Mouse (Mus musculus) myocyte (in vitro differentiated cells): ENCODE results near the gene Dedd. TPM values are rescaled to one million over a fixed set of nuclear protein-coding genes. Genes with fewer than 3 reads are reported as not detected.
A peak's percentile ranks its signal among the peaks of the same experiment; 100 is the strongest.
"Not testable (repeated sequence)": the region's sequence is repeated elsewhere in the genome, so short reads cannot be mapped to it uniquely, and the experiment has no call there.

Experiments
- H3K27me3 ChIP-seq: one replicate; pipeline ENCODE4 v1.6.1; 2011; ENCODE audit not compliant: control insufficient read depth, insufficient read depth, insufficient read length
- H3K36me3 ChIP-seq: one replicate; pipeline ENCODE4 v1.6.1; 2011; ENCODE audit not compliant: control insufficient read depth, insufficient read depth
- H3K4me2 ChIP-seq: one replicate; pipeline ENCODE4 v1.6.1; 2011; ENCODE audit warnings: low read depth, control low read depth
- H3K4me3 ChIP-seq: one replicate; pipeline ENCODE4 v1.5.1; 2011; ENCODE audit warnings: mild to moderate bottlenecking, control low read depth, moderate library complexity
- H3K79me2 ChIP-seq: one replicate; pipeline ENCODE4 v1.6.1; 2011; ENCODE audit not compliant: control insufficient read depth, insufficient read depth
- H3ac ChIP-seq: one replicate; pipeline ENCODE4 v1.6.1; 2011; ENCODE audit not compliant: control insufficient read depth, insufficient read length
- CEBPB ChIP-seq: IDR thresholded peaks from 2 replicates; pipeline ENCODE4 v1.6.1; 2011; ENCODE audit warnings: mild to moderate bottlenecking, moderate library complexity; ENCODE audit not compliant: poor library complexity, insufficient read depth, severe bottlenecking
- E2F4 ChIP-seq: IDR thresholded peaks from one replicate; pipeline ENCODE4 v1.6.1; 2011; ENCODE audit warnings: mild to moderate bottlenecking, control low read depth, moderate library complexity; ENCODE audit not compliant: insufficient read depth
- MAX ChIP-seq: IDR thresholded peaks from one replicate; pipeline ENCODE4 v1.6.1; 2011; ENCODE audit warnings: low read depth, mild to moderate bottlenecking, control low read depth
- MYOD1 ChIP-seq, 3 experiments: IDR thresholded peaks; one replicate each; pipeline ENCODE4 v1.6.1; 2011; ENCODE audit warnings: control low read depth in 2 of 3, low read depth in 2 of 3, mild to moderate bottlenecking in 2 of 3, moderate library complexity in 1 of 3; ENCODE audit not compliant: insufficient read length in 2 of 3, control insufficient read depth in 1 of 3
- MYOG ChIP-seq, 3 experiments: IDR thresholded peaks; one replicate each; pipeline ENCODE4 v1.6.1; 2011; ENCODE audit warnings: control low read depth in 2 of 3, low read depth in 2 of 3, mild to moderate bottlenecking in 2 of 3; ENCODE audit not compliant: insufficient read length in 2 of 3, control insufficient read depth in 1 of 3, insufficient read depth in 1 of 3
- POLR2A ChIP-seq: IDR thresholded peaks from one replicate; pipeline ENCODE4 v1.6.1; 2011; ENCODE audit warnings: low read depth, mild to moderate bottlenecking, control low read depth, moderate library complexity; ENCODE audit not compliant: insufficient read length
- POLR2AphosphoS2 ChIP-seq: IDR thresholded peaks from one replicate; pipeline ENCODE4 v1.6.1; 2011; ENCODE audit warnings: low read depth, control low read depth; ENCODE audit not compliant: insufficient read length
- REST ChIP-seq: IDR thresholded peaks from one replicate; pipeline ENCODE4 v1.6.1; 2011; ENCODE audit warnings: mild to moderate bottlenecking, control low read depth, moderate library complexity; ENCODE audit not compliant: insufficient read depth, insufficient read length
- SRF ChIP-seq: IDR thresholded peaks from one replicate; pipeline ENCODE4 v1.6.1; 2011; ENCODE audit warnings: low read depth; ENCODE audit not compliant: control insufficient read depth, insufficient read length
- TCF12 ChIP-seq: IDR thresholded peaks from one replicate; pipeline ENCODE4 v1.6.1; 2011; ENCODE audit warnings: mild to moderate bottlenecking, control low read depth; ENCODE audit not compliant: poor library complexity, insufficient read depth, severe bottlenecking
- TCF3 ChIP-seq: IDR thresholded peaks from one replicate; pipeline ENCODE4 v1.6.1; 2011; ENCODE audit warnings: low read depth, control low read depth; ENCODE audit not compliant: insufficient read length
- USF1 ChIP-seq: IDR thresholded peaks from one replicate; pipeline ENCODE4 v1.6.1; 2011; ENCODE audit warnings: low read depth, mild to moderate bottlenecking, control low read depth, moderate library complexity
- polyA plus RNA-seq: library from polyadenylated mRNA; unstranded; fragments of >200 nt; fragmentation: generic; extraction: Trizol; gene quantifications from one replicate; pipeline ENCODE4 v1.2.1, GENCODE M21; 2012; ENCODE audit warnings: missing spikeins

Gene Dedd
- polyA plus RNA-seq, 1 experiment: 59.9 TPM

DNA sequence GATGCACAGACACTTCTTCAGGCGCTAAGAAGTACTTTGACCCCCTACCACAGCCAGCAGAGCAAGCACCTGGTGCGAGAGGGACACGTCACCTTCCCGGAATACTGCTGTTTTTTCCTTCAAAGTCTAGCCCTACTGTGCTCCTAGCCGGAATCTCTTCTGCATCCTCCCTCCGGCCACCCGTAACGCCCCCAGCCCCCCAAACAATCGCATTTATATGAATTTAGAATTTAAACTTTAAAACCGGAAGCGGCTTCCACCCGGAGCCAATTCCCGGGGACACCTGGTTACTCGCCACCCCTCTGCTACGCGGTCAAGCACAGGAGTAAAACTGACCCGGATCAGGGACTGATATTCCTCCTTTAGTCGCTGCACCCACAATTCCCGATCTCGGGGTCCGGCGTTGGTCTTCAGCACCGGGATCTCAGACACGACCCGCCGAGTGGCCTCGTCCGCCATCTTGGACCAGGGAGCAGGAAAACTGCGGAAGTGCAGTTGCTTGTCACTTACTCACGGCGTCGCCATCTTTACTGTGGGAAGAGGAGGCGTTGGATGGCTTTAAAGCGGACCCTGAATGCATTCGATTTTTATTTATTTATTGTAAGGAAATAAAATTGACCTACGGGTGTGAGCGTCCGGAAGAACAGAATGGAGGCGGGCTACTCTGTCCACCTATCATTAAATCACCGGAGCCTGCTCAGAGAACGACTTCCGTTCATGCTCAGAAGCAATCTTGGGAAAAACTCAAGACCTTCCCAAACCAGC lies 34.5 kb upstream of the Dedd start, which contains the start of gene Ufc1:
Ufc1 (minus strand) TSS at position 727 of the 765 bp plus-strand sequence.
- Histone ChIP-seq H3K4me2 (peak within 1 kb of the TSS; percentile 94), H3K36me3 (peaks cover 3% of the 10 kb centered on the region), H3K27me3 (no peaks in the 10 kb centered on the region), H3K79me2 (peaks cover 35% of the 10 kb centered on the region), H3K4me3 (peak within 1 kb of the TSS; percentile 88), H3ac (peak within 1 kb of the TSS; percentile 66)
- TF ChIP-seq SRF: no peak
- no peak for TF ChIP-seq MAX
- TF ChIP-seq POLR2A: peak; percentile 60
- no peak for TF ChIP-seq TCF12
- peak in 1 of 3 experiments; percentile 25 for TF ChIP-seq MYOD1 (IDR thresholded peaks at IDR 0.05; ENCODE audit: control insufficient read depth in 1 of 3, insufficient read length in 2 of 3, low read depth in 2 of 3)
- no peak for TF ChIP-seq USF1
- TF ChIP-seq POLR2AphosphoS2: peak; percentile 51
- TF ChIP-seq TCF3: no peak

DNA sequence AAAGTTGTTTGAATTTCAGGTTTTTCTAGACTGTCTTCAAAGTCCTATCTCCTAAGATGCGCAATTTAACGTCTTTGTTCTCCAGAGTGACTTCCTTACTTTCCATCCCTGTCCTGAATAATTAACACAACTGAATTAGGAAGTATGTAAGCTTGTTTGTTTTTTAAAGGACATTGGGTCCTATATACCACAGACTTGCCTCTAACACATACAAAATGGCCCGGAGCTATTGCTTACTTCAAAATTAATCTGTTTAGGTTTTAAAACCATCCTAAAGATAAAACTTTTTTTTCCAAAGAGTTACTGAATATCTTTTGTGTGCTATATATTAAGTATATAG lies 33.9 kb upstream of the Dedd start:
- no peak for TF ChIP-seq MAX
- Histone ChIP-seq H3ac (peak overlapping the region; percentile 66), H3K4me3 (peak overlapping the region; percentile 88), H3K27me3 (no peaks in the 10 kb centered on the region), H3K36me3 (no peaks in the 10 kb centered on the region), H3K4me2 (peak overlapping the region; percentile 63), H3K79me2 (peaks cover 35% of the 10 kb centered on the region)

GRCm38 (mm10) chr1:171298226-171298625 lies 30.7 kb upstream of the Dedd start:
- Histone ChIP-seq H3ac (no peak overlapping the region), H3K4me3 (no peak overlapping the region), H3K79me2 (peaks cover 11% of the 10 kb centered on the region), H3K27me3 (no peaks in the 10 kb centered on the region), H3K36me3 (no peaks in the 10 kb centered on the region), H3K4me2 (no peak overlapping the region)
- TF ChIP-seq TCF12: no peak
- TF ChIP-seq MAX: no peak
- no peak for TF ChIP-seq TCF3
- TF ChIP-seq E2F4: no peak
- TF ChIP-seq REST: no peak
- no peak for TF ChIP-seq USF1

- H3K36me3 ChIP-seq, H3K4me2 ChIP-seq, H3ac ChIP-seq, H3K27me3 ChIP-seq, H3K4me3 ChIP-seq, H3K79me2 ChIP-seq: not testable (repeated sequence)
Observed at GRCm38 (mm10) chr1:171306157-171306556, 22.8 kb upstream of the Dedd start.

DNA sequence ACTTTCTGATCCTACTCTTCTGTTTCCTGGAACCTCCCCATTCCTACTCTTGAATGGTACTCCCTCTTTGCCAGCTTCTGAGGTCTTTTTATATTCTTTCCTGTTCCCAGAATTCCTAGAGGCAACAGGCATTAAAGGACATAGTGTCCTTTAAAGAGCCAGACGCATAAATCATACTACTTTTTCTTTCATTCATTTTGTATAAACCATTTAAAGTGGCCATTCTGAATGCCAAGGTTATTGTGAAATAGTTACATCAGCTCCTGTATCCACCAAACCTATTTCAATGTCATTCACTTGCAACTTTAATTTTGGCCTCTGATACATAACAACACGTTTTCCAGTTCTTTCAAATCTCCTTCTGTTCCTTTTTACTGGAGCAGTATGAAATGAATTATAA lies 19.6 kb upstream of the Dedd start:
- H3K36me3 ChIP-seq: no peaks in the 10 kb centered on the region
- H3K4me2 ChIP-seq: no peak overlapping the region
- TF ChIP-seq TCF12 (no peak), E2F4 (no peak), POLR2A (no peak), SRF (no peak), CEBPB (peak; percentile 74; the same call in 1 of the 2 replicates), REST (no peak)
- no peaks in the 10 kb centered on the region for H3K27me3 ChIP-seq
- no peak overlapping the region for H3ac ChIP-seq
- no peak overlapping the region for H3K4me3 ChIP-seq
- H3K79me2 ChIP-seq: no peaks in the 10 kb centered on the region

DNA sequence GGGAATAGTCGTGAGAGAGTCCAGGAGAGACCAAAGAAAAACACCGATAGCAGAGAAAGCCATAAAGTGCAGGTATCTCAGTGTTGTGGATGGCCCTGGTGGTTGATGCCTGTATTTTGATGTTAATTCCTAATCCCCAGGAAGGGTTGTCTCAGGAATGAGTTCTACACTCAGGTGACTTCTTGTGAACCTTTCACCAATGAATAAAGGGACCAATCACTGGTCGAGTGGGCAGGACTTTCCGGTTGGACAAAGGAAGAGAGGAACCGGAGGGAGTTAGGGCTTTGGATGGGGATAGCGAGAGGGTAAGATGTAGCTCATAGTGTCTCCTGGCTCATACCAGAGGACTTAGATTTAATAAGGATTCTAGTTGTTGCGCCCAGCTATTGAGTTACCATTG lies 9.2 kb upstream of the Dedd start:
- Histone ChIP-seq H3K4me2 (no peak overlapping the region), H3ac (no peak overlapping the region), H3K36me3 (no peaks in the 10 kb centered on the region), H3K79me2 (peaks cover 3% of the 10 kb centered on the region), H3K27me3 (no peaks in the 10 kb centered on the region), H3K4me3 (no peak overlapping the region)
- TF ChIP-seq E2F4 (no peak), TCF12 (no peak), USF1 (no peak), TCF3 (no peak), MYOD1 (IDR thresholded peaks at IDR 0.05; ENCODE audit: control insufficient read depth in 1 of 3, insufficient read length in 2 of 3, low read depth in 2 of 3) (no peak), CEBPB (no peak), SRF (no peak), MAX (no peak), REST (no peak), MYOG (IDR thresholded peaks at IDR 0.05; ENCODE audit: control insufficient read depth in 1 of 3, insufficient read depth in 1 of 3, insufficient read length in 2 of 3, low read depth in 2 of 3) (no peak), POLR2AphosphoS2 (no peak), POLR2A (no peak)
